Mouse (Mus musculus) embryonic facial prominence, embryonic 15.5 days (tissue): ENCODE measurements around the gene Pacs1. TPM values are rescaled to one million over a fixed set of nuclear protein-coding genes. Genes with fewer than 3 reads are reported as not detected.
"Not testable (repeated sequence)": the region's sequence is repeated elsewhere in the genome, so short reads cannot be mapped to it uniquely, and the experiment has no call there.

Experiments
- ATAC-seq: fragments of 200-750 bp; cut with Nextera tagmentation; 2 replicates; pipeline ENCODE4 v1.8.0; 2017; ENCODE audit warnings: low read depth, moderate TSS enrichment; ENCODE audit not compliant: insufficient number of reproducible peaks, low FRiP score, low TSS enrichment
- H3K27ac ChIP-seq: fragments of 300-500 bp; sonication (generic); replicated peaks from 2 replicates; pipeline ENCODE4 v1.5.1; 2015; ENCODE audit warnings: mild to moderate bottlenecking, inconsistent platforms
- H3K27me3 ChIP-seq: fragments of 300-500 bp; sonication (generic); 2 replicates; pipeline ENCODE4 v1.6.1; 2015; ENCODE audit warnings: inconsistent platforms
- H3K36me3 ChIP-seq: fragments of 300-500 bp; sonication (generic); 2 replicates; pipeline ENCODE4 v1.6.1; 2015; ENCODE audit warnings: mild to moderate bottlenecking, inconsistent platforms
- H3K4me1 ChIP-seq: fragments of 300-500 bp; sonication (generic); 2 replicates; pipeline ENCODE4 v1.6.1; 2015; ENCODE audit warnings: inconsistent platforms
- H3K4me2 ChIP-seq: fragments of 300-500 bp; sonication (generic); replicated peaks from 2 replicates; pipeline ENCODE4 v1.6.1; 2015; ENCODE audit warnings: mild to moderate bottlenecking, inconsistent platforms
- H3K4me3 ChIP-seq: fragments of 300-500 bp; sonication (generic); replicated peaks from 2 replicates; pipeline ENCODE4 v1.5.1; 2015; ENCODE audit warnings: mild to moderate bottlenecking, inconsistent platforms
- H3K9ac ChIP-seq: fragments of 300-500 bp; sonication (generic); 2 replicates; pipeline ENCODE4 v1.6.1; 2015; ENCODE audit warnings: inconsistent platforms
- H3K9me3 ChIP-seq: fragments of 300-500 bp; sonication (generic); replicated peaks from 2 replicates; pipeline ENCODE4 v1.6.1; 2016; ENCODE audit warnings: inconsistent platforms
- WGBS: fragments of 180-500 bp; shearing (Covaris S2); methylation state at CpG from one replicate; pipeline ENCODE4 v1.1.7; 2015; 5-methylcytosine and 5-hydroxymethylcytosine counted together
- polyA plus RNA-seq: library from polyadenylated mRNA; unstranded; fragments of >200 nt; fragmentation: Nextera tagmentation; extraction: Ambion mirVana; gene quantifications from 2 replicates; pipeline ENCODE4 v1.2.1, GENCODE M21; 2015

The Pacs1 gene
- polyA plus RNA-seq, 1 experiment from 2014 or later: 30.6 TPM

DNA sequence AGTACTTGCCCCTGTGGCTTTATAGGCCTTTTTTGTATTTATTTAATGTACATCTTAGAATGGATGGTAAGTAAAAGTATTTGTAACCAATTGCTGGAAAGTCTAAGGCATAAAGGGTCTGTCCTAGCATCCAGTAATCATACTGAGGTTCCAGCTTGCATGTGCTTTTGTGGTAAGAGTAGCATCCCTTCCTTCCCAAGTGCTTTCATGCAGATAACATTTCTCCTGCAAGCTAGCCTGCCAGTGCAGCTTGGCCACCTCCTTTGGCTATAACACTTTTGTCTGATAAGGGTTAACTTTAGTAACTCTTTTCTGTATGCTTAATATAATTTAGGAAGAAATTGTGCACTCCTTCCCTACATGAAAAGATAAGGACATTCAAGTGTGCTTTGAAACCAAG, 4.9 kb downstream of the Pacs1 start:
- Histone ChIP-seq H3K27ac (no peak overlapping the region), H3K9ac (no peak overlapping the region), H3K4me1 (peaks cover 25% of the 10 kb centered on the region), H3K4me3 (no peak overlapping the region), H3K4me2 (no peak overlapping the region), H3K36me3 (no peaks in the 10 kb centered on the region), H3K9me3 (no peaks in the 10 kb centered on the region), H3K27me3 (no peaks in the 10 kb centered on the region)
- no peak for ATAC-seq

DNA sequence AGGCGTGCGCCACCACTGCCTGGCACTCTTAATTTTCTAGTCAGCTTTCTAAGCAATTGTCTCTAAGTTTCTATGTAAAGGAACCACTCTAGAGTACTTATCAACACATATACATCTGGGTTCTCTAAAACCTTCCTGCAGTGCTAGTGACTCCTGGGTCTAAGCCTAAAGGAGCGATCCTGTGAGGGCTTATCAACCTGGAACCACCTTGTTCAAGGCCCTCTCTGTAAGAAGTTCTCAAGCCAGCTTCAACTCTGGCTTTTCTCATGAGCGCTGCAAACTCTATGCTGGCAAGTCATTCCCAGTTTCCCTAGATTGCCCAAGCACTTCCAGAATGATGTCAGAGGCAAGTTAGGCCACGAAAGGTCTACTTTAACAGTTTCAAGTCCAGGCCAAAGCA, 5.9 kb downstream of the Pacs1 start:
- no peaks in the 10 kb centered on the region for H3K36me3 ChIP-seq
- no peak for ATAC-seq
- H3K9me3 ChIP-seq: no peaks in the 10 kb centered on the region
- no peak overlapping the region for H3K27ac ChIP-seq
- no peak overlapping the region for H3K4me3 ChIP-seq
- H3K4me1 ChIP-seq: peaks cover 23% of the 10 kb centered on the region
- no peaks in the 10 kb centered on the region for H3K27me3 ChIP-seq
- H3K9ac ChIP-seq: no peak overlapping the region
- no peak overlapping the region for H3K4me2 ChIP-seq
- 94% methylated on average over 5 of the region's 5 CpGs for WGBS

DNA sequence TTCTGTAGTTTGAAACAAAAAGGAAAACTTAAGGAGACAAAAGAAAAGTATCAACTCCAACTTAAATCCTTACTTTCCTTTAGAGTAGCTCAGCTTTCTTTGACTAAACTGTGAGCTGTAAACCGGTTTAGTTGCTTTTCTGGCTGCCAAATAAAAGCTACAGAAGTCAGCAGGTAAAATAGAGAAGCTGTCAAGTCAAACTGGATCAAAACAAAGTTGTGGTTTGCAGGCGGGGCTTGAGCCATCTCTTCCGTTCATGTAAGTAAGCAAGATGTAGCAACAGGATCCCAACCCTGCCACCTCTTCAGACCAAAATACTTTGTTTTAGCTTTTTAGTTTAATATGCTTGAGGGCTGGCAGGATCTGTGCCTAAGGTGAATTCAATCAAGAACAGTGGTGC, 15.8 kb downstream of the Pacs1 start:
- Histone ChIP-seq H3K4me1 (no peaks in the 10 kb centered on the region), H3K9me3 (no peaks in the 10 kb centered on the region), H3K27ac (peak overlapping the region; percentile 65), H3K4me2 (no peak overlapping the region), H3K27me3 (no peaks in the 10 kb centered on the region), H3K9ac (no peak overlapping the region), H3K4me3 (no peak overlapping the region), H3K36me3 (no peaks in the 10 kb centered on the region)
- no peak for ATAC-seq
- WGBS: 34% methylated on average over 3 of the region's 3 CpGs

DNA sequence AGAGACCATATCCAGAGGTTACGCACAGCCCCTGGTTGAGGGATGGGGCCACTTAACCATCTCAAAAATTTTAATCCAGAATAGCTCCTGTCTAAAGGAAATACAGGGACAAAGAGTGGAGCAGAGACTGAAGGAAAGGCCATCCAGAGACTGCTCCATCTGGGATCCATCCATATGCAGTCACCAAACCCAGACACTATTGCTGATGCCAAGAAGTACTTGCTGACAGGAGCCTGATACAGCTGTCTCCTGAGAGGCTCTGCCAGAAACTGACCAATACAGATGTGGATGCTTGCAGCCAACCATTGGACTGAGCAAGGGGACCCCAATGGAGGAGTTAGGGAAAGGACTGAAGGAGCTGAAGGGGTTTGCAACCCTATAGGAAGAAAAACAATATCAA, 35.9 kb downstream of the Pacs1 start:
- H3K4me1 ChIP-seq, H3K9me3 ChIP-seq, H3K36me3 ChIP-seq, H3K27me3 ChIP-seq, ATAC-seq, H3K27ac ChIP-seq, H3K4me2 ChIP-seq, H3K9ac ChIP-seq, H3K4me3 ChIP-seq: not testable (repeated sequence)
- WGBS: 96% methylated on average over 1 of the region's 1 CpGs

DNA sequence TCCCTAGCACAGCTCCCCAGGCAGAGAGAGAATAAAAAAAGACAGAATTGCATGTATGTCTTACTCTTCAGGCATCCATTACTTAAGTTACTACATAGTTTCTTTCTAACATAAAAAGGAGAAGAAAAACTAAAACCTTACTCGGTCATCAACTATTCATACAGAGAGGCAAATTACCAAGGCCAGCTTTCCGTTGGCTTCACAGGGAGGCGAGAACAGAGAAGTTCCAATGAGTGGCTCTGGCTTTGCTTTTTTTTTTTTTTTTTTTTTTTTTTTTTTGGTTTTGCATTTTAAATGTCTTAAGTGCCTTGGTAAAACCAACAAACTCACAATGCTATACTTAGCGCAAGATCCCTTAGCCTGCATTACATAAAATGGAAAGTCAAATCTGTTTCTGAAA, 40.2 kb downstream of the Pacs1 start:
- H3K27me3 ChIP-seq: no peaks in the 10 kb centered on the region
- H3K27ac ChIP-seq: no peak overlapping the region
- 87% methylated on average over 4 of the region's 4 CpGs for WGBS
- no peak overlapping the region for H3K4me2 ChIP-seq
- no peak overlapping the region for H3K4me3 ChIP-seq
- H3K9me3 ChIP-seq: no peaks in the 10 kb centered on the region
- no peaks in the 10 kb centered on the region for H3K36me3 ChIP-seq
- no peak for ATAC-seq
- no peak overlapping the region for H3K9ac ChIP-seq
- no peaks in the 10 kb centered on the region for H3K4me1 ChIP-seq

DNA sequence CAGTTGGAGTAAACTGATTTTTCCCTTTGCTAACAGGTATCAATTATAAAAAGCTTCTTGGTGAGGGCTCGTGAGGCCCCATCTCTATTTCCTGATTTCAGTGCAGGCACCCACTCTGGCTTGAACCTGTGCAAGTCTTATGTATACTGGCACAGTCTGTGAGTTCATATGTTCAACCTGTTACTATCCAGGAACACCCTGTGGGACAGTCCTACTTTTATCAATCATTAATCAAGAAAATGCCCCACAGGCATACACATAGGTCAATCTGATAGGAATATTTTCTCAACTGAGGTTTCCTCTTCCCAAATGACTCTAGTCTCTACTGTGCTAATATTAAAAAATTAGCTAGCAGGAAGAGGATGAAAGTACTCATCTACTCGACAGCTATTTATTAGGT, 42.8 kb downstream of the Pacs1 start:
- H3K4me3 ChIP-seq: no peak overlapping the region

DNA sequence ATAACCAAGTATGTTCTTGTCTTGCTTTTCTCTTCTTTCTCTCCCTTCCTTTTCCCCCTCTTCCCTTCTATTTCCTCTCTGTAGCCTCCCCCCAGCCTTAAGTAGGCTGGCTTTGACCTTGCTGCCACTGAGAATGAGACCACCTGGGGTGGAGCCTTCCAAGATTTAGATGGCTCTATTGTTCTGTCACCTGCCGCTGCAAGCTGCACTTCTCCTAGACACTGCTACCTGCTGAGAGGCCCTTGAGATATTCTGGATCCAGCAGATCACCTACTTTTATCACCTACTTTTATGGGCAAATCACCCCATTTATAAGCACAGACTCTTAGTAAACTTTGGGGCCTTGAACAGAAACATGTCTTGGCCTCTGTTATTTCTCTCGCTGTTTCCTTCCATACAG, 48.3 kb downstream of the Pacs1 start:
- ATAC-seq: no peak
- WGBS: 77% methylated on average over 2 of the region's 2 CpGs
- H3K9ac ChIP-seq: no peak overlapping the region
- H3K4me3 ChIP-seq: no peak overlapping the region
- no peak overlapping the region for H3K27ac ChIP-seq
- H3K4me1 ChIP-seq: no peaks in the 10 kb centered on the region
- no peaks in the 10 kb centered on the region for H3K9me3 ChIP-seq
- no peak overlapping the region for H3K4me2 ChIP-seq
- H3K27me3 ChIP-seq: no peaks in the 10 kb centered on the region
- no peaks in the 10 kb centered on the region for H3K36me3 ChIP-seq

More for the DNA sequence above, 42.8 kb downstream of the Pacs1 start:
- 84% methylated on average over 2 of the region's 2 CpGs for WGBS
- H3K4me2 ChIP-seq: no peak overlapping the region
- H3K9me3 ChIP-seq: no peaks in the 10 kb centered on the region
- no peaks in the 10 kb centered on the region for H3K36me3 ChIP-seq
- no peak for ATAC-seq
- H3K4me1 ChIP-seq: no peaks in the 10 kb centered on the region
- H3K9ac ChIP-seq: no peak overlapping the region
- no peaks in the 10 kb centered on the region for H3K27me3 ChIP-seq
- no peak overlapping the region for H3K27ac ChIP-seq

DNA sequence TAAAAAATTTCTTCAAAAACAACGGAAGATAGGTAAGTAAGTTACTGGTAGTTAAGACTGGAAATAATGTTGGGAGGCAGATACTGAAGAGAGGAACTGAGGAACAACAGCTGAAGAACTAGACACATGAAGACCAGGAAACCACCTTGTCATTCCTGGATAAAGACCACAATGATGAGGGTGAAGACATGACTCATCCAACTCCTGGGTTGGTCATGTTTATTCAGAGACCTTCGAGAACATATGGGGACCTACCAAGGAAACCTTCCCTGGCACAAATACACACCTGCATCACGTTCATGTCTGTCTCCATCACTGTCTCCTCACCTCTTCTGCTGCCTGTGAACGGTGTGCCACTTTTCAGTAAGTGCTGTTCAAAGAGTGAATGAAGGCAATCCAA, 48.8 kb downstream of the Pacs1 start:
- H3K27ac ChIP-seq: no peak overlapping the region
- no peak overlapping the region for H3K4me2 ChIP-seq
- no peaks in the 10 kb centered on the region for H3K36me3 ChIP-seq
- no peak for ATAC-seq
- no peaks in the 10 kb centered on the region for H3K27me3 ChIP-seq
- WGBS: 90% methylated on average over 4 of the region's 4 CpGs
- H3K4me3 ChIP-seq: no peak overlapping the region
- no peaks in the 10 kb centered on the region for H3K4me1 ChIP-seq
- H3K9me3 ChIP-seq: no peaks in the 10 kb centered on the region
- H3K9ac ChIP-seq: no peak overlapping the region

DNA sequence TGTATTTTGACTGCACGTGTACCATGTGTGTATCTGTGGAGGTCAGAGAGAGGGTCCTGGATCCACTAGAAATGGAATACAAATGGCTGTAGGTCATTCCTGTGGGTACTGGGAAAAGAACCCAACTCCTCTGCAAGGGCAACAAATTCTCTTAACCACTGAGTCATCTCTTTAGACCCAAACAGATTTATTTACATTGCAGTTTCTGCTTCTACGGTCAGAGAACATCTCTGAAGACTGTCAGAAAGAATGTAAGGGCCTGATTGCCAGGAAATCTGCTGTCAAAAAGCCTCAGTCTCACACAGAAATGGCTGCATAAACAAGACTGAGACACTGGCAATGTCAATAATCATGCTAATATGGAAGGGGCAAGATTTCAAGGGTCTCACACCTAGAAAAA, 51.0 kb downstream of the Pacs1 start:
- Histone ChIP-seq H3K9me3 (no peaks in the 10 kb centered on the region), H3K27me3 (no peaks in the 10 kb centered on the region), H3K36me3 (no peaks in the 10 kb centered on the region), H3K27ac (no peak overlapping the region), H3K4me2 (no peak overlapping the region), H3K4me1 (no peaks in the 10 kb centered on the region), H3K4me3 (no peak overlapping the region), H3K9ac (no peak overlapping the region)
- 63% methylated on average over 2 of the region's 2 CpGs for WGBS
- no peak for ATAC-seq

DNA sequence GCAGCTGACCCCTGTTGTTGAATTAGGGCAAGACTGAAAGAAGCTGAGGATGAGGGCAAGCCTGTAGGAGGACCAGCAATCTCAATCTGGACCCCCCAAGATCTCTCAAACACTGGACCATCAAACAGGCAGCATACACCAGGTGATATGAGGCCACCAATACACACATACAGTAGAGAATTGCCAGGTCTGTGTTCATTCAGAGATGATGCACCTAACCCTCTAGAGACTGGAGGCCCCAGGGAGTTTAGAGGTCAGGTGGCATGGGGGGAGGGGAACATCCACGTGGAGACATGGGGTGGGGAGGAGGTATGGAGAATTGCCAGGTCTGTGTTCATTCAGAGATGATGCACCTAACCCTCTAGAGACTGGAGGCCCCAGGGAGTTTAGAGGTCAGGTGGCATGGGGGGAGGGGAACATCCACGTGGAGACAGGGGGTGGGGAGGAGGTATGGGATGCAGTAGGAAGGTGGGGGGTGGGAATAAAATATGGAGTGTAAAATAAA, 51.6 kb downstream of the Pacs1 start:
- H3K9ac ChIP-seq, H3K27ac ChIP-seq, ATAC-seq, H3K4me1 ChIP-seq, H3K4me3 ChIP-seq, H3K9me3 ChIP-seq, H3K27me3 ChIP-seq, H3K4me2 ChIP-seq, H3K36me3 ChIP-seq: not testable (repeated sequence)
- WGBS: 27% methylated on average over 2 of the region's 2 CpGs

DNA sequence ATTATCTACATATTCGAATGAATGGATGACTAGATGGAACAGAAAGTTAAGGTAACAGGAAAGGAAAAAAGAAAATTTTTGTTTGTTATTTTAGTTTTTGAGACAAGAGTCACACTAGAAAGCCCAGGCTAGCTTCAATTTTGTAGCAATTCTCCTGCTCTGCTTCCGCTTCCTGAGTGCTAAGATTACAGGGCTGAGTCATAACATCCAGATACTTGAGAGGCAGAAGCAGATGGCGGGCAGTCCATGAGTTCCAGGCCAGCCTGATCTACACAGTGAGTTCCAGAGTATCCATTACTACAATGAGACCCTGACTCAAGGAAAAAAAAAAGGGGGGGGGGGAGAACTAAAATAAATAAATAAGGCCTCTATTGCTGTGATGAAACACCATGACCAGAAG, 52.5 kb downstream of the Pacs1 start:
- no peak for ATAC-seq
- Histone ChIP-seq H3K4me1 (no peaks in the 10 kb centered on the region), H3K4me3 (no peak overlapping the region), H3K36me3 (no peaks in the 10 kb centered on the region), H3K27ac (no peak overlapping the region), H3K9ac (no peak overlapping the region), H3K9me3 (no peaks in the 10 kb centered on the region), H3K4me2 (no peak overlapping the region), H3K27me3 (no peaks in the 10 kb centered on the region)
- 81% methylated on average over 3 of the region's 3 CpGs for WGBS

DNA sequence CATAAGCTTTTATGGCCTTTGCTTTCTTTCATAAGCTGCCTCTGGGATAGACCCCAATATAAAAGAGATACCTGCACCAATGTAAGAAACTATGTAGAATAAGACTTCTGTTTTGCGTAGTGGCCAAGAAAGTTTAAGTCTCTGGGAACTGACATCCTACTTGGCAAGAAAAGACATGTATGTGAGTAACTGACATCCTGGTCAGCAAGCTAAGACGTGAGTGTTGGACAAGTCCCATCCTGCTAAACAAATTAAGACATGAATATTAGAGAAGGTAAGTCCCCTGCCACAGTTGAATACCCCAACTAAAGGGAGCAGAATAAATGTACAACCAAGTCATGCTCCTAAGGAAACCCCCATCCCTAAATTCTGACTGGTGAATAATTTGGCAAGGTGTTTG, 71.2 kb downstream of the Pacs1 start:
- Histone ChIP-seq H3K4me3 (no peak overlapping the region), H3K4me1 (no peaks in the 10 kb centered on the region), H3K4me2 (no peak overlapping the region), H3K27me3 (no peaks in the 10 kb centered on the region), H3K36me3 (no peaks in the 10 kb centered on the region), H3K27ac (no peak overlapping the region), H3K9ac (no peak overlapping the region), H3K9me3 (no peaks in the 10 kb centered on the region)
- WGBS: 70% methylated on average over 2 of the region's 2 CpGs
- no peak for ATAC-seq
